Comparison of ENCODE assay signal across 22 mouse cellular contexts in the genomic region with DNA sequence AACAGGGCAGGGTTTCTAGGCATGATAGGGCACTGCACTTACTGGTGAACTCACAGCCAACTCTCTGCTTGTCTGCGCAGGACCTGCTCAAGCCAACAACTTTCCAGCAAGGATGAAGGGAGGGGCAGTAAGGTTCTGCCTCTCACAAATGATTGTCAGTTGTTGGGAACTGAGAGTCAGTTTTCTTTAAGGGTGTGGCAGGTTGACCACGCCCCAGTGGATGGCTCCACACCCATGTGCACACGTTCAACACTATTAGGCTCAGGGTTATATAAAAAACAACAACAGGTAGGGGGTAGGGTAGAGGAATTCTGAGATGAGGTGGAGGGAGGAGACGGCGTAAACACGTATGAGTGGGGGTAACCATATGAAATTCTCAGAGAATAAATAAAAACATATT.
DNase-seq lines count a peak whose midpoint lies in the region; ATAC-seq and TF ChIP-seq lines count a peak whose summit lies in the region.
"Had no signal": no experiment of that assay in that cellular context is flagged by ENCODE, and none has a peak within 500 bp of the region (broad histone marks: within the 10 kb centered on the region; RNA-seq: fewer than 3 reads in every experiment).

No protein-coding gene starts in this region.

- no peaks in the 10 kb centered on the region for H3K36me3 ChIP-seq in liver, embryonic 13.5 days
- H3K36me3 ChIP-seq in liver, postnatal 0 days (replicated peaks; ENCODE audit: insufficient read depth, low read length) = no peaks in the 10 kb centered on the region
- H3K36me3 ChIP-seq in hindbrain, embryonic 10.5 days = no peaks in the 10 kb centered on the region
- H3K36me3 ChIP-seq: embryonic facial prominence, embryonic 10.5 days; heart, embryonic 13.5 days; hindbrain, embryonic 13.5 days had no signal

- TF ChIP-seq EP300 in liver, postnatal 0 days (IDR thresholded peaks at IDR 0.05; ENCODE audit: low read depth) = peak; percentile 47; the same call in 1 of the 2 replicates

- DNase-seq in ES-CJ7 (ENCODE audit: low read depth, low spot score) = peak; percentile 38
- peak; percentile 21 for DNase-seq in ZHBTc4 (ENCODE audit: low read depth, low spot score)
- peak; percentile 24 for DNase-seq in liver, embryonic 13.5 days
- DNase-seq in liver, postnatal 0 days = no peak
- DNase-seq in frontal cortex, postnatal 36 days (ENCODE audit: low spot score in 2 of 2) = no peak
- no peak for DNase-seq in left cerebral cortex, adult 9 months (ENCODE audit: low spot score in 2 of 2)
- no peak for DNase-seq in thymus, postnatal 10 days (ENCODE audit: low spot score in 2 of 2)
- DNase-seq in hindbrain, embryonic 10.5 days (ENCODE audit: low spot score) = no peak
- DNase-seq: adrenal gland, postnatal 14 days; cerebellum, adult 18-20 months; cerebellum, adult 9-11 months; cerebellum, postnatal 36 days; forebrain, postnatal 0 days; gastrocnemius, postnatal 14 days; heart, postnatal 36 days had no signal

- no peak overlapping the region for H3K27ac ChIP-seq in liver, embryonic 13.5 days
- no peak overlapping the region for H3K27ac ChIP-seq in liver, postnatal 0 days (ENCODE audit: low read depth)
- H3K27ac ChIP-seq in hindbrain, embryonic 10.5 days = no peak overlapping the region
- H3K27ac ChIP-seq: embryonic facial prominence, embryonic 10.5 days; forebrain, embryonic 13.5 days; heart, embryonic 13.5 days; hindbrain, embryonic 13.5 days; hindbrain, postnatal 0 days had no signal

- no peak for TF ChIP-seq CTCF in liver, postnatal 0 days (IDR thresholded peaks at IDR 0.05; ENCODE audit: low read depth)

- H3K4me3 ChIP-seq in liver, embryonic 13.5 days (replicated peaks) = no peak overlapping the region
- no peak overlapping the region for H3K4me3 ChIP-seq in liver, postnatal 0 days (ENCODE audit: low read depth, low read length)
- H3K4me3 ChIP-seq in hindbrain, embryonic 10.5 days = no peak overlapping the region
- H3K4me3 ChIP-seq: embryonic facial prominence, embryonic 10.5 days; forebrain, embryonic 13.5 days; heart, embryonic 13.5 days; hindbrain, embryonic 13.5 days had no signal

- no peaks in the 10 kb centered on the region for H3K27me3 ChIP-seq in liver, embryonic 13.5 days
- H3K27me3 ChIP-seq in liver, postnatal 0 days (ENCODE audit: insufficient read depth, low read length) = no peaks in the 10 kb centered on the region
- H3K27me3 ChIP-seq in hindbrain, embryonic 10.5 days (ENCODE audit: insufficient read depth, poor library complexity, severe bottlenecking) = no peaks in the 10 kb centered on the region
- H3K27me3 ChIP-seq: CH12.LX; heart, embryonic 13.5 days; hindbrain, embryonic 13.5 days had no signal

- peak; percentile 71 for ATAC-seq in liver, embryonic 13.5 days (ENCODE audit: low read depth)
- peak; percentile 69 for ATAC-seq in liver, postnatal 0 days
- ATAC-seq: activated CD4-positive, CD25-positive, alpha-beta regulatory T cell, adult 4 months; forebrain, embryonic 13.5 days; forebrain, postnatal 0 days; hindbrain, postnatal 0 days had no signal

- H3K4me1 ChIP-seq in liver, embryonic 13.5 days (replicated peaks) = peaks cover 39% of the 10 kb centered on the region
- H3K4me1 ChIP-seq in liver, postnatal 0 days (ENCODE audit: insufficient read depth) = peaks cover 4% of the 10 kb centered on the region; the same call in 1 of the 2 replicates
- H3K4me1 ChIP-seq in hindbrain, embryonic 10.5 days (replicated peaks) = no peaks in the 10 kb centered on the region
- H3K4me1 ChIP-seq: embryonic facial prominence, embryonic 10.5 days; forebrain, embryonic 13.5 days; hindbrain, embryonic 13.5 days had no signal

- H3K9ac ChIP-seq in liver, embryonic 13.5 days = no peak overlapping the region
- H3K9ac ChIP-seq in liver, postnatal 0 days (replicated peaks) = no peak overlapping the region
- H3K9ac ChIP-seq: forebrain, embryonic 13.5 days; forebrain, postnatal 0 days; heart, embryonic 13.5 days; hindbrain, embryonic 13.5 days had no signal

- WGBS in liver, embryonic 13.5 days (ENCODE audit: insufficient replicate concordance) = 53% methylated on average over 6 of the region's 6 CpGs
- 65% methylated on average over 6 of the region's 6 CpGs for WGBS in liver, postnatal 0 days (ENCODE audit: insufficient replicate concordance)
- WGBS in hindbrain, embryonic 10.5 days = 92% methylated on average over 6 of the region's 6 CpGs

- H3K9me3 ChIP-seq in liver, embryonic 13.5 days (replicated peaks) = no peaks in the 10 kb centered on the region
- H3K9me3 ChIP-seq in liver, postnatal 0 days (ENCODE audit: low read length) = no peaks in the 10 kb centered on the region
- H3K9me3 ChIP-seq in hindbrain, embryonic 10.5 days = no peaks in the 10 kb centered on the region
- H3K9me3 ChIP-seq: embryonic facial prominence, embryonic 10.5 days; forebrain, embryonic 13.5 days; heart, embryonic 13.5 days; hindbrain, embryonic 13.5 days had no signal

- H3K4me2 ChIP-seq in liver, embryonic 13.5 days = no peak overlapping the region
- H3K4me2 ChIP-seq in liver, postnatal 0 days (ENCODE audit: low read depth, low read length) = no peak overlapping the region
- H3K4me2 ChIP-seq: forebrain, embryonic 13.5 days; heart, embryonic 13.5 days; hindbrain, embryonic 13.5 days had no signal

Comparison
In these comparisons a context has a peak if more than half of its experiments do, and no peak if none do; other contexts are left out.
1. DNase-seq: peak in ES-CJ7 (single experiment), ZHBTc4 (single experiment) and liver, embryonic 13.5 days (single experiment); none in liver, postnatal 0 days (single experiment), frontal cortex, postnatal 36 days (0 of 2), left cerebral cortex, adult 9 months (0 of 2), thymus, postnatal 10 days (0 of 2) and hindbrain, embryonic 10.5 days (single experiment).